Mouse (Mus musculus): ENCODE measurements around the gene Otop2. TPM values are rescaled to one million over a fixed set of nuclear protein-coding genes. Genes with fewer than 3 reads are reported as not detected.
A peak's percentile ranks its signal among the peaks of the same experiment; 100 is the strongest.

Otop2 gene
- polyA plus RNA-seq (2011; ENCODE audit: insufficient read length, low read depth, missing spikeins) = not detected in 2 replicates

DNA sequence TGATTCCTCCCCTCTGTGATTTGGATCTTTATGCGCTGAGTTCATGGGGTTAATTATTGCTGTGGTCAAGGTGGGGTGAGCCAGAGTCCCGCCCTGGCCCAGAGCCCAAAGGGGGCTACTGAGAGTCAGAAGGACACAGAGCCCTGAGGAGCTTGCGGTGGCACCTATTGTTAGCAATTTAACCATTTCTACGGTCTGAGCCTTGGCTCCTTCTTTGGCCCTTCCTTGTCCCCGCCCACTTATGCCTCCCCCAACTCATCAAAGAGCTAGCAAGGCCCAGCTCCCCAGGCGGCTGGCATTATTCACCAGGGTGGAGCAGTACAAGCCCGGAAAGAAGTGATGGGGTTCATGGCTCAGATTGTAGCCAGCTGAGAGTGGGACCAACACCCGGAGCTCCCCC is at the start of gene Otop2:
Gene Otop2, plus strand, starts transcription at position 301 of the 400 bp plus-strand sequence.
- TF ChIP-seq CTCF (IDR thresholded peaks at IDR 0.05; ENCODE audit: borderline replicate concordance, insufficient read depth, low read length) = no peak
- TF ChIP-seq POLR2A (IDR thresholded peaks at IDR 0.05; ENCODE audit: low read depth, low read length) = no peak
- H3K4me1 ChIP-seq (ENCODE audit: control insufficient read depth, insufficient read depth, low read length) = no peaks in the 10 kb centered on the region
- no peak within 1 kb of the TSS for H3K27ac ChIP-seq (ENCODE audit: insufficient read depth, low read length)
- H3K4me3 ChIP-seq (ENCODE audit: insufficient read depth, low read length) = no peak within 1 kb of the TSS

DNA sequence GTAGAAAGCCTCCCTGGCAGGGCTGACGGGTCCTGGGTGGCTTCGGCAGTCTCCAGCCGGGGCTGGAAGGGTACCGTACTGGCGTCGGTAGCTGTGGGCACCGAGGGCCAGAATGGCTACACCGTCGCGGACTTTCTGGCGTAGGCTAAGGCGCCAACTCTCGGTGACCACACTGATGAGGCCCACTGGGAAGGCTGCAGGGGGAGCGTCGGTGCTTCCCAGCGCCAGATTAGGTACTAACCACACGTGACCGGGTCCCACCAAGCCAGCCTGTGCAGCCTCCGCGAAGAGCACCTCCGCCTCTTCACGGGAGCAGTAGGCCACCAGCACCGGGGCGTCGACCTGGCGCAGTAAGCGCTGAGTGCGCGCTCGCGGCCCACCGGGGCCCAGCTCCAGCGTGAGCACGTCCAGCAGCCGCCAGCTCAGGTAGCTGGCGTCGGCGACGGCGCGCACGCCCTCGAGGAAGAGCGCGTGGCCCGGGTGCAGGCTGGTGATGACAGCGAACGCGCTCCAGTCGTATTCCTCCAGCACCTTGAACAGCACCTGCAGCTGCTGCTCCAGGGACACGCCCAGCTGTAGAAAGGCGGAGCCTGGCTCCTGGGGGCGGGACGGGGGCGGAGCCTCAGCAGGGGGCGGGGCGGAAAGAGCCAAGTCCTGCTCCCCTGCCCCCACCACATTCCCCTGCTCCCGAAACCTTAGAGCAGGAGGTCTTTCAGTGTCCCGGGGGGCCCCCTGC is 49.0 kb upstream of the Otop2 start:
- Histone ChIP-seq H3K27ac (ENCODE audit: insufficient read depth, low read length) (no peak overlapping the region), H3K4me3 (ENCODE audit: insufficient read depth, low read length) (no peak overlapping the region), H3K4me1 (ENCODE audit: control insufficient read depth, insufficient read depth, low read length) (no peaks in the 10 kb centered on the region)
- no peak for TF ChIP-seq CTCF (IDR thresholded peaks at IDR 0.05; ENCODE audit: borderline replicate concordance, insufficient read depth, low read length)

DNA sequence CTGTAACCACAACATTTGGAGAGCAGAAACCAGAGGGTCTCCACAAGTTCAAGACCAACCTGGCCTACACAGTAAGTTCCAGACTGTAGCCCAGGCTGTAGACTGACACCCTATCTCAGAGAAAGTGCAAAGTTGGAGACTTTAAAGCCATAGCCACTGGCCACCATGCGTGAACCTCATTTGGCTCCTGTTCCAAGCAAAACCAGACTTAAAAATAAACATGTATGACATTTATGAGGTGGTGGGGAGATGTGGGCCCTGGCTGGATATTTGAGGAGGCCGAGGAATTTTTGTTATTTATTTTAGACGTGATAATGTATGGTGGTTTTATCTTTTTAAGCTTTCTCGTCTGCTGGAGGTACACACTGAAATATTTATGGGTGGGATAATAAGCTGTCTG is 47.8 kb upstream of the Otop2 start:
- Histone ChIP-seq H3K4me3 (ENCODE audit: insufficient read depth, low read length) (no peak overlapping the region), H3K4me1 (ENCODE audit: control insufficient read depth, insufficient read depth, low read length) (no peaks in the 10 kb centered on the region), H3K27ac (ENCODE audit: insufficient read depth, low read length) (no peak overlapping the region)
- TF ChIP-seq POLR2A (IDR thresholded peaks at IDR 0.05; ENCODE audit: low read depth, low read length) = no peak
- no peak for TF ChIP-seq CTCF (IDR thresholded peaks at IDR 0.05; ENCODE audit: borderline replicate concordance, insufficient read depth, low read length)

DNA sequence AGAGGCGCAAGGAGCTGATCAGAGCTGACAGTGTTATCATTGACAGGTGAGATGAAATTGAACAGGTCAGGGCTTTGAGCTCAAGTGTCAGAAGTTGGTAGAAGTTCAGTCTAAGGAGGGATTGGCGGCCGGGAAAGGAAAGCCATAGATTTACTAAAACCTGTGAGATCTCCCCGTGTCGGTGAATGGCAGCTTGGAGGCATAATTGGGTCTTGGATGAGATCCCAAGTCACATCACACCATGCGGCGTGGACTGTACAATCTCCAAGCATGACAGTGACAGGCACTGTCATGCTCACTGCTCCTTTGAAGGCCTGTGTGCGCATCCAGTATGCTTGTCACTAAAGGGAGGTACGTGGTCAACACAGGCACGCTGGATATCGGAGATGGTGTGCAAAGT is 44.0 kb upstream of the Otop2 start:
- TF ChIP-seq CTCF (IDR thresholded peaks at IDR 0.05; ENCODE audit: borderline replicate concordance, insufficient read depth, low read length) = no peak
- no peak for TF ChIP-seq POLR2A (IDR thresholded peaks at IDR 0.05; ENCODE audit: low read depth, low read length)
- Histone ChIP-seq H3K27ac (ENCODE audit: insufficient read depth, low read length) (no peak overlapping the region), H3K4me1 (ENCODE audit: control insufficient read depth, insufficient read depth, low read length) (no peaks in the 10 kb centered on the region), H3K4me3 (ENCODE audit: insufficient read depth, low read length) (no peak overlapping the region)

DNA sequence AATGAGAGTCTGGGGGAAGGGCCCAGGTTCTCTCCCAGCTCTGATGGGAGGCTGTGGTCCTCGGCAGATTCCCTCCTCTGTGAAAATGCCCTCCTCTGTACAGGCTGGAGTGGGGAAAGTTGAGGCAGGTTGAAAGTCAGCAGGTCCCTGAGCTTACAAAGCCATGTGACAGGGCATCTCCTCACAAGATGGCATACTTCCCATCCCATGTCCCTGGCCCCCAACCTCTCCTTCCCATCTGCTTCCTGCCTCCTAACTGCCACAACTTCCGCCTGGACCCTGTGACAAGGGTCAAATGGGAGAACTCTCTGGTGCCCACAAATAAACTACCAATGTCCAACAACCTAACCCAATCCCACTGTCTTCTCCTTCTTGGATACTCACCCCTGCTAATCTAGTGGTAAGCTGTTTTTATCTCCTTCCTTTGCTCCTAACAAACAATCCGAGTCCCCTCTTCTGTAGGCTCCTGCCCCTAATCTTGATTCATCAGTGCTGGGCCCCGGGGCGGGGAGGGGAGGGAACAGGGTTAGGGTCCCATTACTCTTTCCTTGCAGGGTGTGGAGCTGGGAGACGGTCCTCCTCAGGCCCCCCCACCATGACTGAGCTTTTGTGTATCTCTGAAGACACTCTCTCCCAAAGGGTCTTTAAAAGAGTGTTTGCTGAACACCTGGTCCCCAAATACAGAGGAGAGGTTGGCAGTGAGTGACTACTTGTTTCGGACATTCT is 42.7 kb upstream of the Otop2 start:
- TF ChIP-seq CTCF (IDR thresholded peaks at IDR 0.05; ENCODE audit: borderline replicate concordance, insufficient read depth, low read length) (no peak), POLR2A (IDR thresholded peaks at IDR 0.05; ENCODE audit: low read depth, low read length) (no peak)
- H3K4me3 ChIP-seq (ENCODE audit: insufficient read depth, low read length) = no peak overlapping the region

DNA sequence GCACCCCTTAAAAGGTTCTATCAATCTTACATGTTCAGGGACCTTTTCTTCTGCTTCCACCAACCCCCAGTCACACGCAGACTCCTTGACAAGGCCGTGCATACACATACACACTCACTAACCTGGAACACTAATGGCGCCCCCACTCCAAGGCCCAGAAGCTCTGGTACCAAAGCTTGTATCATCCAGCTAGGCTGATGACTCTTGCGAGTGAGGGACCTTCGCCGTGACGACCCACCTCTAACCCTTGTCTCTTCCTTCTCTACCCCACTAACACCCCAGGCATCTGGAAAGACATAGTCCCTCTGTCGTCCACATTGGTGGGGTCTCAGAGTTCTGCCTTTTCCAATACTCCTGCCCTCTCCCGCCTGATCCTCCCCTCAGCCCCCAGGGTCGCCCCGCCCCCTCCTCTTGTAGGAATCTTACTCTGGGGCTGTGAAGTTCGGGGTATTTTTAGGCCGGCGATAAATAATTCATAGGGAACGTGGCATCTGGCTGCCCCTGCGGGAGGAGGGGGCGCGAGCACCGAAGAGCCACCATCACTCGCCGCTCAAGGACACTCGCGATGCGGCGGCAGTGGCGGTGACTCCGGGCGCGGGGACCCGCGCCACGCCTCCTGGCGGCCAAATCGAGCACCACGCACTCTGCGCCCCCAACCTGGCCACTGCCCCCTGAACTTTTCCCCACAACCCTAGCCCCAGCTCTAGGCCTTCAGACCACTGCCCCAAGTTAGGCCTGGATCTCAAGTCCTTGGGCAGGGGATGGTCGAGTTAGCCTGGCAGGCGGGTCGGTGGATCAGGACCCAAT is 41.9 kb upstream of the Otop2 start:
- Histone ChIP-seq H3K4me3 (ENCODE audit: insufficient read depth, low read length) (no peak overlapping the region), H3K4me1 (ENCODE audit: control insufficient read depth, insufficient read depth, low read length) (no peaks in the 10 kb centered on the region), H3K27ac (ENCODE audit: insufficient read depth, low read length) (no peak overlapping the region)
- TF ChIP-seq CTCF (IDR thresholded peaks at IDR 0.05; ENCODE audit: borderline replicate concordance, insufficient read depth, low read length) (peak; percentile 31; the same call in 1 of the 2 replicates), POLR2A (IDR thresholded peaks at IDR 0.05; ENCODE audit: low read depth, low read length) (no peak)

More for the DNA sequence above, 42.7 kb upstream of the Otop2 start:
- Histone ChIP-seq H3K27ac (ENCODE audit: insufficient read depth, low read length) (no peak overlapping the region), H3K4me1 (ENCODE audit: control insufficient read depth, insufficient read depth, low read length) (no peaks in the 10 kb centered on the region)

DNA sequence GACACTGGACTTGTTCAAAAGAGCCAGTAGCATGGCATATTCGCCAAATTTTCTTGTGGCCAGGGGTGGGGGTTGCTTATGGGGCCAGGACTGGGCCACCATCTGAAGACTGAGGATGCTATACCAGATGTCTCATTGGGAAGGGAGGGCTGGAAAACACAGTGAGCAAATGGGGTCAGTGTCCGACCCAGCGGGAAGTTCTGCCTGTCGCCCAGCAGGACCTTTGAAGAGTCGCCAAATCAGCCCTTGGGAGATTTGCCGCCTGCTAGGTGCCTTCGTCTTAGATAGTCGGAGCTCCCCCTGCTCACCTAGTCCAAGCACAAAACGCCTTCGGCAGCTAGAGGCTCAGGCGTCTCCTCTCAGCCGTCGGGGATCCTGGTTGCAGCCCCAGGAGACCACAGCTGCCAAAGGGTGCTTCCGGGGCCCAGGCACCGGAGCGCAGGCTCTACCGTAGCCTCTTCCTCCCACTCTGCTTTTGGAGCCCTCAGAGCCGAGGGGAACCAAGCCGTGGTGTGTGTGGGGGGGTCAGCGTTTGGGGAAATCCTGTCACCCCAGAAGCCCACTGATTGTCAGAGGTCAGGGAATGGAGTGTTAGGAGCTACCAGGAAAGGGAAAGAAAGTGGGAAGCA is 41.1 kb upstream of the Otop2 start:
- Histone ChIP-seq H3K27ac (ENCODE audit: insufficient read depth, low read length) (no peak overlapping the region), H3K4me1 (ENCODE audit: control insufficient read depth, insufficient read depth, low read length) (no peaks in the 10 kb centered on the region), H3K4me3 (ENCODE audit: insufficient read depth, low read length) (no peak overlapping the region)
- TF ChIP-seq POLR2A (IDR thresholded peaks at IDR 0.05; ENCODE audit: low read depth, low read length) (no peak), CTCF (IDR thresholded peaks at IDR 0.05; ENCODE audit: borderline replicate concordance, insufficient read depth, low read length) (no peak)

DNA sequence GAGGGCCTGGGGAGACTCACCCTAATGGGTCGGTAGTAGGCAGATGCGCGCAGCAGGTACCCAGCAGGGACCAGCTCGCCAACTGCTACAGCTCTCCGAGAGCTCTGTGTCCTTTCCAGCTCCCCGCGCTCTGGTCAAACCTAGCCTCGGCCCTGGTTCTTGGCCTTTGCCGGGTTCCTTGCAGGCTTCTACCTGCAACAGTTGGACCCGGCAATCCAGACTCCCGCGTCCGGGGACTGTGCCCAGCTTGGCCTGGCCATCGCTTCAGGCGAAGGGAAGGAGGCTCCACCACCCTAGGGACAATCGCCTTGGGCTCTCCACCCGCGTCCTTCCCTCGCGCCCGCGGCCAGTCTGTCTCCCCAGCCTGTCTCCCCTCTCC is 40.6 kb upstream of the Otop2 start:
- Histone ChIP-seq H3K4me1 (ENCODE audit: control insufficient read depth, insufficient read depth, low read length) (no peaks in the 10 kb centered on the region), H3K4me3 (ENCODE audit: insufficient read depth, low read length) (no peak overlapping the region), H3K27ac (ENCODE audit: insufficient read depth, low read length) (no peak overlapping the region)
- TF ChIP-seq POLR2A (IDR thresholded peaks at IDR 0.05; ENCODE audit: low read depth, low read length) (no peak), CTCF (IDR thresholded peaks at IDR 0.05; ENCODE audit: borderline replicate concordance, insufficient read depth, low read length) (no peak)

DNA sequence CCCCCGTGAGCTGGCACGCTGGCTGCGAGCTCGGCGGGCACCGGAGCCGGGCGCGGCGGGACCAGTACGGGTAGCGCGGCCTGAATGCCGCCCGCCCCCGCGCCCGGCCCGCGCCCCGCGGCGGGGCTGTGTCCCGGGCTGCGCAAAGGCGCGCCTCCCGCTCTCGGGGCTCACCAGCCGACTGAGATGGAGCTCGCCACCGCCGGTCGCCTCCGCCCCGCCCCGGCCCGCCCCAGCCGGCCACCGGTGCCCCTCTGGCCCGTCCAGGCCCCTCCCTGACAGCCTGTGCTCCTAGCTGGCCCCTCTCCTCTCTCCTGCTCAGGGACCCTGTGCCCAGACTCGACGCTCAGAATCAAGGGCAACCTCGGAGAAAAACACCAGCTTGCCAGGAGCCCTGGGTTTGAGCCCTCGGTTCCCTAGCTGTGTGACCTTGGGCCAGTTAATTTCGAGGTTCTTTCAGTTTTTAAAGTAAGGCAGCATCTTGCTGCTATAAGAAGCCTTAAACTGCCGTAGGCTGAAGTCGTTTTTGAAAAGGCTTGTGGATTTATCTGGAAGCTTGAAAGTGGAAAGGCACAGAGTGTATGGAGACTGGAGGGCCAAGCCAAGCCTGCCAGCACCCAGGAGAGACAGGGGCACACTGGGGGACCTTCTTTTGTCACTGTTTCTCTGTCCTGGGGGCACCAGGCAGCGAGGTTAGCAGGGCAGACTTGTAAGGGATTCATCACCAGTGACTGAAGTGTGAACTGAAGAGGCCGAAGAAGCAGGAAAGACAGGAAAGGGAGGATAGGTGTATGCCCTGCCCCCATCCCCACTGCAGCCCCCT is 39.7 kb upstream of the Otop2 start, which contains the start of gene Grin2c:
Gene Grin2c, minus strand, starts transcription at position 183 of the 823 bp plus-strand sequence.
- TF ChIP-seq CTCF (IDR thresholded peaks at IDR 0.05; ENCODE audit: borderline replicate concordance, insufficient read depth, low read length) (no peak), POLR2A (IDR thresholded peaks at IDR 0.05; ENCODE audit: low read depth, low read length) (no peak)
- Histone ChIP-seq H3K27ac (ENCODE audit: insufficient read depth, low read length) (no peak within 1 kb of the TSS), H3K4me3 (ENCODE audit: insufficient read depth, low read length) (no peak within 1 kb of the TSS), H3K4me1 (ENCODE audit: control insufficient read depth, insufficient read depth, low read length) (no peaks in the 10 kb centered on the region)
